Mouse (Mus musculus): Measurements from ENCODE around the gene Col8a1. TPM values are rescaled to one million over a fixed set of nuclear protein-coding genes. Genes with fewer than 3 reads are reported as not detected.

Col8a1 gene
- polyA plus RNA-seq, 1 experiment = 1.2 TPM

GRCm38 (mm10) chr16:57698733-57699132 is 55.8 kb downstream of the Col8a1 start:
- no peak for TF ChIP-seq CTCF (IDR thresholded peaks at IDR 0.05; ENCODE audit: low read depth, low read length)
- no peak for TF ChIP-seq POLR2A (IDR thresholded peaks at IDR 0.05; ENCODE audit: insufficient read depth, low read length)
- no peak for TF ChIP-seq EP300 (IDR thresholded peaks at IDR 0.05; ENCODE audit: insufficient read depth, low read depth, low read length)
- H3K9ac ChIP-seq (ENCODE audit: low read depth, poor library complexity, severe bottlenecking) = no peak overlapping the region
- H3K27ac ChIP-seq (ENCODE audit: insufficient read depth, low read length) = no peak overlapping the region
- no peaks in the 10 kb centered on the region for H3K4me1 ChIP-seq (ENCODE audit: control insufficient read depth, insufficient read depth, low read length)
- no peaks in the 10 kb centered on the region for H3K9me3 ChIP-seq (replicated peaks; ENCODE audit: control insufficient read depth, insufficient read depth, low read length, poor library complexity, severe bottlenecking)
- no peaks in the 10 kb centered on the region for H3K36me3 ChIP-seq (ENCODE audit: control insufficient read depth, insufficient read depth, low read length, poor library complexity, severe bottlenecking)
- H3K27me3 ChIP-seq (ENCODE audit: control insufficient read depth, insufficient read depth, low read length, poor library complexity, severe bottlenecking) = no peaks in the 10 kb centered on the region; the same call in 1 of the 2 replicates
- no peak overlapping the region for H3K4me3 ChIP-seq (ENCODE audit: low read depth, low read length)

DNA sequence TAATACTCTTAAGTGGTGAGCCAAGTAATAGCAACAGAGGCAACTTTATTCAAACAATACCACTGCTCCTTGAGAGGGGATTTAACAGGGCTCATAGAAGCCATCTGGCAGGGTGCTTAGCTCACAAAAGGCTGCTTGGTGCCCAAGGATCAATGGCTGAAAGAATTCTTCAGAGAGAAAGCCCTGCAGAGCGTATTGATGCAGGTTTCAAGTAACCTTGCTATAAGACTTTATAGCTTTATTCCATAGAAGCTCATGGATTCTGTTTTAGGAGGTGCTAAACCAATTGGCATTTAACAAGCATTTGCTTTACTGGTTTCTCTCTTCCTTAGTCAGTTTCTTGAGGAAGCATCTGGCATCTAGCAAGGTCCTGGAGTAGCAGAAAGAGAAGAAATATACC is 59.8 kb downstream of the Col8a1 start:
- no peak overlapping the region for H3K9ac ChIP-seq (ENCODE audit: low read depth, poor library complexity, severe bottlenecking)
- H3K4me3 ChIP-seq (ENCODE audit: low read depth, low read length) = no peak overlapping the region
- TF ChIP-seq CTCF (IDR thresholded peaks at IDR 0.05; ENCODE audit: low read depth, low read length) = no peak
- no peak for TF ChIP-seq EP300 (IDR thresholded peaks at IDR 0.05; ENCODE audit: insufficient read depth, low read depth, low read length)
- no peak for TF ChIP-seq POLR2A (IDR thresholded peaks at IDR 0.05; ENCODE audit: insufficient read depth, low read length)
- no peaks in the 10 kb centered on the region for H3K4me1 ChIP-seq (ENCODE audit: control insufficient read depth, insufficient read depth, low read length)
- no peaks in the 10 kb centered on the region for H3K27me3 ChIP-seq (ENCODE audit: control insufficient read depth, insufficient read depth, low read length, poor library complexity, severe bottlenecking)
- no peaks in the 10 kb centered on the region for H3K36me3 ChIP-seq (ENCODE audit: control insufficient read depth, insufficient read depth, low read length, poor library complexity, severe bottlenecking)
- no peak overlapping the region for H3K27ac ChIP-seq (ENCODE audit: insufficient read depth, low read length)
- no peaks in the 10 kb centered on the region for H3K9me3 ChIP-seq (replicated peaks; ENCODE audit: control insufficient read depth, insufficient read depth, low read length, poor library complexity, severe bottlenecking)

DNA sequence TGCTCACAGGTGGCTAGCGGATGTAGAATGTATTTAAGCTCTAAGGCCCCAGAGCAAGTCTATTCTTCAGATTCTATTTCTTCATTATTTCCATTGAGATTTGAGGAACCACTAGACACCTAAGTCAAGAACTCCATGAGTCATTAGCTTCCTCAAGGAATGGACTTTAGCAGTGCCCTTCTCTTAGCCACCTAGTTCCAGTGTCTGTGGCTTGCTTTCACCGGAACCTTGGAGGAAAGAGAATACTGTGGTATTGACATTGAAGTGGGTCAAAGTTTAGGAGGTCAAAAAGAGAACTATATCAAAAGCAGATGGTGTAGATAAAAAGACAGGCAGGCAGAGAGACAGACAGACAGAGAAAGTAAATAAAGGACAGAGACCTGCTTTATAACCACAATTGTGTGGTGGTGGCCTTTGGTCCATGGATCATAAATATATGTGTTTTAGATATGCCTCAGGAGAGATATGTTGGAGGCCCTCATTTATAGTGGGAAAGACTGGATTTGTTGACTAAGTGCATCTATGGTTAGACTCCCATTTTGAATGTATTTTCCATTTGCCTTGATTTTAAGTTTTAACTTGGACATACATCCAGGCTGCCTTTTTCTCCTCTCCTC is 60.5 kb downstream of the Col8a1 start:
- Histone ChIP-seq H3K4me1 (ENCODE audit: control insufficient read depth, insufficient read depth, low read length) (no peaks in the 10 kb centered on the region), H3K4me3 (ENCODE audit: low read depth, low read length) (no peak overlapping the region), H3K9me3 (replicated peaks; ENCODE audit: control insufficient read depth, insufficient read depth, low read length, poor library complexity, severe bottlenecking) (no peaks in the 10 kb centered on the region), H3K27ac (ENCODE audit: insufficient read depth, low read length) (no peak overlapping the region), H3K9ac (ENCODE audit: low read depth, poor library complexity, severe bottlenecking) (no peak overlapping the region), H3K27me3 (ENCODE audit: control insufficient read depth, insufficient read depth, low read length, poor library complexity, severe bottlenecking) (no peaks in the 10 kb centered on the region), H3K36me3 (ENCODE audit: control insufficient read depth, insufficient read depth, low read length, poor library complexity, severe bottlenecking) (no peaks in the 10 kb centered on the region)
- TF ChIP-seq CTCF (IDR thresholded peaks at IDR 0.05; ENCODE audit: low read depth, low read length) (no peak), EP300 (IDR thresholded peaks at IDR 0.05; ENCODE audit: insufficient read depth, low read depth, low read length) (no peak), POLR2A (IDR thresholded peaks at IDR 0.05; ENCODE audit: insufficient read depth, low read length) (no peak)

DNA sequence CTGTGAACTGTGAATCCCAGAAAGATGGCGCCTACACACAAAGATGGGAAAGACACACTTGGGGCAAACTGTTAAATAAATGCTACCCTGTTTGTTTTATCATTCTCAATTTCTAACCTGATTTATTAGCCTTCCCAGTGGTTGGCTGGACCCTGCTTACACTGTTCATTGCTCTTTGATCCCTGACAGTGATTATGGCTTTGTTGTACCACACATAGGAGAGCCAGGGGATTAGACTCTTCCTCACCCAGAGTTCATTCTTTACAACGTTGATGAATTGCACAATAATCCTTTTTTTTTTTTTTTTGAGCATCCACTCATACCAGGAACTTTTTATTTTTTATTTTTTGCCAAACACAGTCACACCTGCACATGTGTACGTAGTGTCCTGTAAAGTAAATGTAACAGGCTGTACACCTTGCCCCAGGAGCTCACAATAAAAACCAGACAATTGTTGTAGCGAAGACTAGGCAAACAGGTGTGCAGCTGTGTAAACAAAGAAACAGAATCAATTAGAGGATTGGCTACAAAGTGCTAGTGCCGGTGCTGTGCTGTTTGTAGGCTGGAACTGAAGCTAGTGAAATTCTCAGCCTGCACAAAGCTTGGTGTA is 68.6 kb downstream of the Col8a1 start:
- Histone ChIP-seq H3K4me3 (ENCODE audit: low read depth, low read length) (no peak overlapping the region), H3K9ac (ENCODE audit: low read depth, poor library complexity, severe bottlenecking) (no peak overlapping the region), H3K9me3 (replicated peaks; ENCODE audit: control insufficient read depth, insufficient read depth, low read length, poor library complexity, severe bottlenecking) (no peaks in the 10 kb centered on the region), H3K36me3 (ENCODE audit: control insufficient read depth, insufficient read depth, low read length, poor library complexity, severe bottlenecking) (no peaks in the 10 kb centered on the region), H3K4me1 (ENCODE audit: control insufficient read depth, insufficient read depth, low read length) (no peaks in the 10 kb centered on the region), H3K27me3 (ENCODE audit: control insufficient read depth, insufficient read depth, low read length, poor library complexity, severe bottlenecking) (no peaks in the 10 kb centered on the region), H3K27ac (ENCODE audit: insufficient read depth, low read length) (no peak overlapping the region)
- TF ChIP-seq POLR2A (IDR thresholded peaks at IDR 0.05; ENCODE audit: insufficient read depth, low read length) (no peak), CTCF (IDR thresholded peaks at IDR 0.05; ENCODE audit: low read depth, low read length) (no peak), EP300 (IDR thresholded peaks at IDR 0.05; ENCODE audit: insufficient read depth, low read depth, low read length) (no peak)

DNA sequence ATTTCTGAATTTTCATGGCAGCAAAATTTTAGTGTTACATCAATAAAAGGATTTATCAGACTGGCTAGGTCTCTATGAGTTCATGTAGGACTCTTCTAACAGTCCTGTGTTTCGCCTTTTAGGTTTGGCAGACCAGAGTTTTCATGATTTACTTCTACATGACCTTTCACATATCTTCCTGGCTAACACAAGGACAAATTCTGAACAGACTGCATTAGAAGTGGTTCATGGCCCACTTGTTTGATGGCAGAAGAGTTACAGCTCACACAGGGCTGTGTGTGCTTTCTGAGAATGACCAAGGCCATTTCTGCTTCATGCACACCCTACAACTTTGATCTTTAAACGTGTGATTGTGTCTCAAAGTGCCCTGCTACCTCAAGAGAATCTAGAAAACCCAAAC is 82.3 kb downstream of the Col8a1 start:
- TF ChIP-seq EP300 (IDR thresholded peaks at IDR 0.05; ENCODE audit: insufficient read depth, low read depth, low read length) = no peak
- TF ChIP-seq CTCF (IDR thresholded peaks at IDR 0.05; ENCODE audit: low read depth, low read length) = no peak
- no peak for TF ChIP-seq POLR2A (IDR thresholded peaks at IDR 0.05; ENCODE audit: insufficient read depth, low read length)

DNA sequence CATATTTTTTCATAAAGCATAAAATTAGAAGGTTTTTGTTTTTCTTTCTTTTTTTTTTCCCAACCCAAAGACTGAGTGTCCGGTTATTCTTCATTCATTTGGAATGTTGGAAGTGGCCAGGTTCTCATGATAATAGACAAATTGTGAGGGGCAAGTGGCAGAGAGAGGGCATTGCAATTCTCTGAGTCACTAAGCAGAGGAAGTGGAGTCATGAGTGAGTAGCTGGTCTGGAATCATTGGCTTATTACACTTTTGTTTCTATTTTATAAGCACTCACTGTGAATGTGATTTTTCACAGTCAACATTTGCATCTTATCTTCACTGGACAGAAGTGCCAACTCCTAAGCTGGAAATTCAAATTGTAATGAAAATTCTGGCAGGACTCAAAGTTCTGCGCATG is 82.9 kb downstream of the Col8a1 start:
- no peaks in the 10 kb centered on the region for H3K4me1 ChIP-seq (ENCODE audit: control insufficient read depth, insufficient read depth, low read length)
- H3K27me3 ChIP-seq (ENCODE audit: control insufficient read depth, insufficient read depth, low read length, poor library complexity, severe bottlenecking) = no peaks in the 10 kb centered on the region
- no peaks in the 10 kb centered on the region for H3K36me3 ChIP-seq (ENCODE audit: control insufficient read depth, insufficient read depth, low read length, poor library complexity, severe bottlenecking)
- no peak overlapping the region for H3K9ac ChIP-seq (ENCODE audit: low read depth, poor library complexity, severe bottlenecking)
- H3K27ac ChIP-seq (ENCODE audit: insufficient read depth, low read length) = no peak overlapping the region
- H3K9me3 ChIP-seq (replicated peaks; ENCODE audit: control insufficient read depth, insufficient read depth, low read length, poor library complexity, severe bottlenecking) = no peaks in the 10 kb centered on the region
- TF ChIP-seq POLR2A (IDR thresholded peaks at IDR 0.05; ENCODE audit: insufficient read depth, low read length) = no peak
- no peak overlapping the region for H3K4me3 ChIP-seq (ENCODE audit: low read depth, low read length)

More for the DNA sequence above, 82.3 kb downstream of the Col8a1 start:
- Histone ChIP-seq H3K4me1 (ENCODE audit: control insufficient read depth, insufficient read depth, low read length) (no peaks in the 10 kb centered on the region), H3K27ac (ENCODE audit: insufficient read depth, low read length) (no peak overlapping the region), H3K9ac (ENCODE audit: low read depth, poor library complexity, severe bottlenecking) (no peak overlapping the region), H3K27me3 (ENCODE audit: control insufficient read depth, insufficient read depth, low read length, poor library complexity, severe bottlenecking) (no peaks in the 10 kb centered on the region), H3K36me3 (ENCODE audit: control insufficient read depth, insufficient read depth, low read length, poor library complexity, severe bottlenecking) (no peaks in the 10 kb centered on the region), H3K4me3 (ENCODE audit: low read depth, low read length) (no peak overlapping the region), H3K9me3 (replicated peaks; ENCODE audit: control insufficient read depth, insufficient read depth, low read length, poor library complexity, severe bottlenecking) (no peaks in the 10 kb centered on the region)
